Mouse (Mus musculus): ENCODE measurements around the gene Rhoh. TPM values are rescaled to one million over a fixed set of nuclear protein-coding genes. Genes with fewer than 3 reads are reported as not detected.

Gene Rhoh
- 100 to 1,000 TPM; 233 to 235 TPM for polyA plus RNA-seq (2017; shearing (Covaris generic))

GRCm38 (mm10) chr5:65861154-65861944 is at the start of gene Rhoh:
TSS of gene Rhoh (plus strand) at chr5:65861213.
- ATAC-seq = peak; percentile 4

GRCm38 (mm10) chr5:65823601-65824133 is 37.3 kb upstream of the Rhoh start:
- peak; percentile 66 for ATAC-seq

GRCm38 (mm10) chr5:65826476-65826875 is 34.5 kb upstream of the Rhoh start:
- ATAC-seq = no peak

GRCm38 (mm10) chr5:65827102-65827501 is 33.9 kb upstream of the Rhoh start:
- ATAC-seq = peak; percentile 11

- no peak for ATAC-seq
Measured at GRCm38 (mm10) chr5:65828261-65828660, 32.8 kb upstream of the Rhoh start.

GRCm38 (mm10) chr5:65829059-65829458 is 32.0 kb upstream of the Rhoh start:
- ATAC-seq = no peak

GRCm38 (mm10) chr5:65831917-65832618 is 28.9 kb upstream of the Rhoh start:
- ATAC-seq = no peak

GRCm38 (mm10) chr5:65833092-65833491 is 27.9 kb upstream of the Rhoh start:
- ATAC-seq = no peak

GRCm38 (mm10) chr5:65833766-65834498 is 27.1 kb upstream of the Rhoh start:
- ATAC-seq = peak; percentile 48

GRCm38 (mm10) chr5:65838053-65838452 is 23.0 kb upstream of the Rhoh start:
- ATAC-seq = no peak

- no peak for ATAC-seq
Measured at GRCm38 (mm10) chr5:65842947-65843346, 18.1 kb upstream of the Rhoh start.

GRCm38 (mm10) chr5:65846534-65846933 is 14.5 kb upstream of the Rhoh start:
- no peak for ATAC-seq

- no peak for ATAC-seq
Measured at GRCm38 (mm10) chr5:65846958-65847357, 14.1 kb upstream of the Rhoh start.

GRCm38 (mm10) chr5:65847656-65848055 is 13.4 kb upstream of the Rhoh start:
- ATAC-seq = no peak

GRCm38 (mm10) chr5:65850765-65851164 is 10.2 kb upstream of the Rhoh start:
- ATAC-seq = peak; percentile 74

GRCm38 (mm10) chr5:65854786-65855191 is 6.2 kb upstream of the Rhoh start:
- no peak for ATAC-seq

GRCm38 (mm10) chr5:65855571-65855970 is 5.4 kb upstream of the Rhoh start:
- no peak for ATAC-seq

GRCm38 (mm10) chr5:65856591-65857411 is 4.2 kb upstream of the Rhoh start:
- no peak for ATAC-seq

GRCm38 (mm10) chr5:65857935-65858334 is 3.1 kb upstream of the Rhoh start:
- peak; percentile 43 for ATAC-seq

- ATAC-seq = no peak
Measured at GRCm38 (mm10) chr5:65858355-65858754, 2.7 kb upstream of the Rhoh start.

GRCm38 (mm10) chr5:65858898-65859297 is 2.1 kb upstream of the Rhoh start:
- no peak for ATAC-seq

- ATAC-seq = no peak
Measured at GRCm38 (mm10) chr5:65859396-65859795, 1.6 kb upstream of the Rhoh start.

Measured in activated CD4-positive, CD25-positive, alpha-beta regulatory T cell, adult 4 months (primary cell).